Mouse (Mus musculus) mature B cell (primary cell): ENCODE measurements at regions not wholly inside any gene's neighbourhood (a gene's known extent, or its start where the extent isn't known, plus 50 kb on each side); places are given as distances from the start of the nearest gene placed in this dataset.

Source experiments
- in situ Hi-C: fragments of 300-500 bp; cut with MboI; formaldehyde crosslinking; loops from 2 replicates; pipeline ENCODE4 v1.14.3; 2019

DNA sequence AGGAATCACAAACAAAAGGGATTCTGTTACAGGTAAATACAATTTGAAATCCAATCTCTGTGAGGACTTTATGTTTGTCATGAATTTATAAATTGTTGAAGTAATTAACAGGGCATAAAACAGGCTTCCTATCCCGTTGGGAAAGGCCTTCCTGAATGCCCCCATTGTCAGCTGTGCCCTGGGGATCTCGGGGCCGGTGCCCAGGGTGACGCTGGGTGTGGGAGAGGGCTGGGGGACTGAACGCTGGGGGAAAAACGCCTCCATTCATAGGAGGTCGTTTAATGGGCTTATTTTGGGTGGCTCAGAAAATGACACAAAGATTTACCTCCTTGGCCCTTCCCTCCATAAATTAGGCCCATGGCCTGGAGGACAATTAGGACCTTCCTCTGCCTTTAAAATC, 250.7 kb downstream of the Gm12728 start:
- in situ Hi-C loops, result no loop called here

- in situ Hi-C loops, result no loop called here
Observed at GRCm38 (mm10) chr4:106042456-106042855, 252.8 kb downstream of the Gm12728 start.

DNA sequence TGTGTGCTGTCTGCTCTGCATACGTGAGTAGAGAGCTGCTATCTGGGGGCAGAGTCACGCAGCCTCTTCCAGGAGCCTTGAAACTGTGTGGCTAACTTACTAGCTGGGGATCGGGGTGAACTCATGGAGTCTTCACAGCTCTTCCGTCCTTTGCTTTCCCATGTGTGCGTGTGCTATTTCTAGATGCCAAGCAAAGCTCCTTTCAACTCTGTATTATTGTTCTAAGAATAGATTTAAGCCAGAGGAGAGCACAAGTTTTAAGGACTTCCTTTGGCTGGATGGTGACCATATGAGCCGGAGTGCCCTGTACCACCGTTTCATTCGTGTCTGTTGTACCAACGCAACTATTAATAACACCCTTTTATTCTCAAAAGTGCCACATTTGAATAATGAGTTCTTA, 254.0 kb downstream of the Gm12728 start:
- in situ Hi-C loops, result no loop called here

DNA sequence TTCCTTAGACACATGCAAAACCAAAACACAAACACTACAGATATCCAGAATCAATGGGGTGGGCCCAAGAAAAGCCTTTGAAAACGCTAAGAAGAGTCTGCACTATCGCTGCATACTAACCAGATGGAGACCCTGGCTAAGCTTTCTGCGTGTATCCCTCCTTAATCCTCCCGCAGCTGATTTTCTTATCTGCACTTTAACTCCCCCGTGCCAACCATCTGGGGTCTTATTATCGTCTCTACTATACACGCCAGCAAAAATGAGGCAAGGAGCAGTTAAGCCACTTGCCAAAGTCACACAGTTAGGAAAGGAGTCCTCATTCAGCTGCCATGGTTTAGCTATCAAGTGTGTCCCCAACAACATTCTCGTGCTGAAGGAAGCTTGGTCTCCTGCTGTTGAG, 258.4 kb downstream of the Gm12728 start:
- in situ Hi-C loops, result no loop called here

DNA sequence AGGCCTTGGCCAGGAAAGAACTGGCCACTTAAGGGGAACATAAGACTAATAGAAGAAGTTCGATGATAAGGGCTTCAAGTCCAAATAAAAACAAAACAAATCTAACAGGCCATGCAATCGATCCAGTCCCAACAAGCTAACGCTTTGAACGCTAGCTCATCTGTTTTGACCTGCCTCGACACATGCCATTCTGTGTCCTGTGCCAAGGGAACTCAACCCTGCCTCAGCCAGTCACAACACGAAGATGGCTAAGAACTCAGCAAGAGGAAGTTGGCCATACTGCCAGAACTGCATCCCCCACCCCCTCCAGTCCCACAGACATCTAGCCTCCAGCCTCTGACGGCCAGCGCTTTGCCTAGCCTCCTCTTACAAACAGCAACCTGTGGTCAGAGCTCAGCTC, 259.1 kb downstream of the Gm12728 start:
- in situ Hi-C loops, result no loop called here

- in situ Hi-C loops, result no loop called here
Observed at GRCm38 (mm10) chr4:106049880-106050279, 260.2 kb downstream of the Gm12728 start.

GRCm38 (mm10) chr4:106050297-106050696, 260.6 kb downstream of the Gm12728 start:
- in situ Hi-C loops, result no loop called here

GRCm38 (mm10) chr4:106053496-106053895, 262.5 kb upstream of the Usp24 start:
- in situ Hi-C loops, result no loop called here

DNA sequence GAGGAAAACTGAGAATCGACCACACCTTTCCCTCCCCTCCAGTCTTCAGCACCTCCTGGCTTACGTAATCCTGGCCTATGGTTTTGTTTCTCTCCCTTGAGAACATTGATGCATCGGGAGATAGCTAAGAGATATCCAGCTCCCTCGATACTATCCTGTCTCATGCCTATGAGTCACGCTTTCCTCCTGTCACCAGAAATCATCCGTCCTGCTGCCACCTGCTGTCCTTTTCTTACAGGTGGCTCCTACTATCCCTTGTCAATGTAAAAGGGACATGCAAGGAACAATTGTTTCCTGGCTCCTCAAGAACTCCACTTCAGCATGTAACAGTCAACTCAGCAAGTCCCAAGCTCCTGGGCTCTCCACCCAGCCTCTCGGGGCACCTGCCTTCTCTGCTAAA, 261.7 kb upstream of the Usp24 start:
- in situ Hi-C loops, result no loop called here

DNA sequence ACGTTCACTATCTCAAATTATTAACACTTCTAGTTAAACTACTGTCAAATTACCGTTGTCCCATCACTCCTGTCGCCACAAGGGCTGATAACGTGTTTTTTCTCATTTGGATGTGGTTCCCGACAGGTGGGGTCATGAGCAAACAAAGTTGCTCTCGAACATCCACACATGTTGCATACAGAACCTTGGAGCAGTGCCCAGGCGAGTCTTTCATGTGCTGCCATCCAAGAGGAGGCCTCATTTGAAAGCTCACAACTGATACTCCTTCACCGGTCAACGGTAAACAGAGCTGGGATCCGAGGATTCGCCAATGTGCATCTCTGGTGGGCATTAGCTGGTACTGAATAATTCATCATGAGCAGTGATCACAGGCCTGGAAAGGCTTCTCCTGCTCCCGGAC, 253.4 kb upstream of the Usp24 start:
- in situ Hi-C loops, result no loop called here

DNA sequence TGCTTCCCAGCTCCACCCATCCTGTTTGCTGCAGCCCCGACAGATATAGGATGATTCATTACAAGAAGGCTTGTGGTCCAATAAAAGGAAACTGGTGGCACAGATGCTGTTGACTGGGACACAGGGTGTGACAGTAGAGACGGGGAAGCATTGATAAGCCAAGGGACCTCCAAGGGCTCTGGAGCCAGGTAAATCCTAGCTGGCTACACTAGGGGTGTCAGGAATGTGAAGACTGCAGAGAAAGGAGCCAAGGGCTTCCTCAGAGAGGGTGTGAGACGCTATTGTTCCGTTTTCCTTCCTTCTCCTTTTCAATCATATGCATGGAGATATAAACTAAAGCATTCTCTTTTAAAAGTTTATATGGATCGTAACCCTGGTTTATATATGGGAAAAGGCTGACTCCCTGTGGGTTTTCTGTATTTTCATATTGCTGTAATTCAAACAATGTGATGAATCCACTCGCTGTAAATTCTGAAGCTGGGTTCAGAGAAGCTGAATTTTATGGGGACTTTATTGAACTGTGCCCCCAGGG, 252.1 kb upstream of the Usp24 start:
- in situ Hi-C loops, result no loop called here

- in situ Hi-C loops, result no loop called here
Observed at GRCm38 (mm10) chr4:106067023-106067422, 249.0 kb upstream of the Usp24 start.

- in situ Hi-C loops, result no loop called here
Observed at GRCm38 (mm10) chr4:106083546-106083945, 232.5 kb upstream of the Usp24 start.

GRCm38 (mm10) chr4:106091927-106092675, 223.9 kb upstream of the Usp24 start:
- in situ Hi-C loops, result no loop called here

GRCm38 (mm10) chr4:106092676-106093070, 223.3 kb upstream of the Usp24 start:
- in situ Hi-C loops, result no loop called here

- in situ Hi-C loops, result no loop called here
Observed at GRCm38 (mm10) chr4:106093252-106093651, 222.8 kb upstream of the Usp24 start.

- in situ Hi-C loops, result no loop called here
Observed at GRCm38 (mm10) chr4:106094882-106095556, 221.0 kb upstream of the Usp24 start.

- in situ Hi-C loops, result no loop called here
Observed at GRCm38 (mm10) chr4:106096130-106096529, 219.9 kb upstream of the Usp24 start.

GRCm38 (mm10) chr4:106097846-106098245, 218.2 kb upstream of the Usp24 start:
- in situ Hi-C loops, result no loop called here

DNA sequence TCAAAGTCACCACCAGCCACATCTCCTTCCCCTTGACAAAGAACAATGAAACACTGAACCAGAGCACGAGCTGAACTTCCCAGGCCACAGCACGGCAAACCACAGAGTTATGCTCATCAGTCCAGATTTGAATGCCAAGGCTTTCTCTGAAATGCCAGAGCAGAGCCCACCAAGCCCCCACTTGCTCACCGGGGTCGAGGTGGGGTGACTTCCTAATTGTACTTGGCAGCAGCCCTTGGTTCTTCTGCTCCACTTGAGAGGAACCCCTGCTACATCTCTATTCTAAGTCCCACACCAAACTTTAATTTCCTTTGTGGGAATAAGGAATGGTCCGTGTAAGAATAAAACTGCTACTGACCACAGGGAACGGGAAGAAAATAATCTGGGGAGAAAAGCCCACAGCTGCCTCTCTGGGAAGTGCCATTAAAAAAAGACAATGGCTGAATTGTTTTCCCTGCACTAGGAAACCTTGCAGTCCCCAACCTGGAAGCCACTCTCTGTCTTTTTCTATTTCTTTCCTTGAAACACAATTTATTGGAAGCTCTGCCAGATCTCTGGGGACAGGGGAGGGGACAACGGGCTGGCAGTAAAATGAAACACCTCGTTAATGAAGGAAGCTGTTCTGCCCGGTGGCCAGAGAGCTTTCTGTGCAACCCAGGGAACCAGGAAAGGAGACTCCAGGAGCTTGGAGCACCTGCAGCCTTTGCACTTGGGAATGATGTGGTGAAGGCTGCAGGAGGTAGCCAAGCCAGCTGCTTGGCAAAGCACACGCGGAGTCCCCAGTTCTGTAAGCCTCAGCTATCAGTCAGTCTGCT, 215.6 kb upstream of the Usp24 start:
- in situ Hi-C loops, result no loop called here

DNA sequence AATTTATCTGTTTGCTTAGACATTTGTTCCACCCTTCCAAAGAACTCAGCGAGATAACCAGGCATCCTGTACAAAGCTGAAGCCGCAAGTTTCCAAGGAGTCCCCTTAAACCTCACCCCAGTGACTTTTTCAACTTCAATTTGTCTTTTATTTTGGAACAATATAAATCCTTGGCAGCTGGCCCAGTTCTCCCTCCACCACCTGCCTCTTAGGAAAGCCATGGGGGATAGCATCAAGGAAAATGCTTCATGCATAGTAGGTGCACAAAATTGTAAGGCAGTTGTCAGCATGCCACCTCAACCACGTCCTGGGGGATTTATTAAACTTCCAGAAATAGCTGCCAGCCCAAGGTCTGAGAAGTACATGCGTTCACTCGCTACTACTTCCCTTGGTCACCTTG, 214.1 kb upstream of the Usp24 start:
- in situ Hi-C loops, result no loop called here

GRCm38 (mm10) chr4:106102451-106102977, 213.5 kb upstream of the Usp24 start:
- in situ Hi-C loops, result no loop called here
